Mouse (Mus musculus) embryonic fibroblast, embryonic 13.5 days (primary cell): Measurements from ENCODE around the gene Ttc30a2.

ENCODE experiments used
- CTCF ChIP-seq: IDR thresholded peaks from 2 replicates; pipeline ENCODE4 v1.5.1; 2011; ENCODE audit warnings: mild to moderate bottlenecking, control low read depth, low read length, moderate library complexity, borderline replicate concordance; ENCODE audit not compliant: insufficient read depth
- POLR2A ChIP-seq: IDR thresholded peaks from 2 replicates; pipeline ENCODE4 v1.6.1; 2011; ENCODE audit warnings: low read depth, mild to moderate bottlenecking, control low read depth, low read length, moderate library complexity

GRCm38 (mm10) chr2:76014659-76015058, 36.7 kb upstream of the Ttc30a2 start:
- TF ChIP-seq POLR2A: no peak
- no peak for TF ChIP-seq CTCF
